Mouse (Mus musculus): ENCODE data around the gene Mus81.

- TF ChIP-seq POLR2A (IDR thresholded peaks at IDR 0.05; ENCODE audit: low read depth, low read length) (no peak), CTCF (IDR thresholded peaks at IDR 0.05; ENCODE audit: extremely low read depth, insufficient read depth, insufficient read length, insufficient replicate concordance) (no peak)
Measured at GRCm38 (mm10) chr19:5455568-5455967, 32.6 kb downstream of the Mus81 start.
